Comparison of ENCODE assay signal across 11 mouse cellular contexts in genomic region chr13:95610786-95611562, GRCm38 (mm10). TPM values are rescaled to one million over a fixed set of nuclear protein-coding genes. Genes with fewer than 3 reads are reported as not detected.
DNase-seq lines count a peak whose midpoint lies in the region; ATAC-seq and TF ChIP-seq lines count a peak whose summit lies in the region.
"Had no signal": no experiment of that assay in that cellular context is flagged by ENCODE, and none has a peak within 500 bp of the region (broad histone marks: within the 10 kb centered on the region; RNA-seq: fewer than 3 reads in every experiment).

No protein-coding gene starts in this region.

- TF ChIP-seq EP300 in liver, postnatal 0 days (IDR thresholded peaks at IDR 0.05; ENCODE audit: low read depth), result no peak

- 0 out of 2 replicates have a peak overlapping the region, but pooled peaks have one; percentile 2 for H3K4me3 ChIP-seq in heart, embryonic 10.5 days
- H3K4me3 ChIP-seq in liver, postnatal 0 days (ENCODE audit: low read depth, low read length), result no peak overlapping the region
- no peak overlapping the region for H3K4me3 ChIP-seq in intestine, embryonic 16.5 days (ENCODE audit: low read length)

- peak; percentile 43 for DNase-seq in 3134 (ENCODE audit: extremely low read depth, insufficient read length, low spot score)
- DNase-seq in adrenal gland, postnatal 10 days, result peak; percentile 38
- no peak for DNase-seq in heart, embryonic 10.5 days (ENCODE audit: low spot score)
- DNase-seq in liver, postnatal 0 days, result no peak
- no peak for DNase-seq in cerebellum, adult 9-10 months
- no peak for DNase-seq in right cerebral cortex, adult 18-20 months
- DNase-seq: cerebellum, adult 2 months; gastrocnemius, postnatal 10 days had no signal

- H3K27me3 ChIP-seq in heart, embryonic 10.5 days (ENCODE audit: insufficient read depth, poor library complexity, severe bottlenecking), result no peaks in the 10 kb centered on the region
- no peaks in the 10 kb centered on the region for H3K27me3 ChIP-seq in liver, postnatal 0 days (ENCODE audit: insufficient read depth, low read length)
- H3K27me3 ChIP-seq in intestine, embryonic 16.5 days (replicated peaks; ENCODE audit: control insufficient read depth, insufficient read depth, low read length), result no peaks in the 10 kb centered on the region

- ATAC-seq in liver, postnatal 0 days, result peak; percentile 78
- no peak for ATAC-seq in intestine, embryonic 16.5 days

- H3K27ac ChIP-seq in heart, embryonic 10.5 days, result peak overlapping the region; percentile 69
- no peak overlapping the region; the same call in 1 of the 2 replicates for H3K27ac ChIP-seq in liver, postnatal 0 days (ENCODE audit: low read depth)
- H3K27ac ChIP-seq in intestine, embryonic 16.5 days (ENCODE audit: low read length), result no peak overlapping the region
- H3K27ac ChIP-seq: kidney, postnatal 0 days; macrophage had no signal

- H3K36me3 ChIP-seq in heart, embryonic 10.5 days, result peaks cover 71% of the 10 kb centered on the region
- H3K36me3 ChIP-seq in liver, postnatal 0 days (replicated peaks; ENCODE audit: insufficient read depth, low read length), result peaks cover 7% of the 10 kb centered on the region; the same call in 1 of the 2 replicates
- no peaks in the 10 kb centered on the region for H3K36me3 ChIP-seq in intestine, embryonic 16.5 days (ENCODE audit: control insufficient read depth, insufficient read depth, low read length)

- 0 out of 2 replicates have a peak overlapping the region, but pooled peaks have one; percentile 1 for H3K4me2 ChIP-seq in liver, postnatal 0 days (ENCODE audit: low read depth, low read length)
- H3K4me2 ChIP-seq in intestine, embryonic 16.5 days (ENCODE audit: low read depth, low read length), result no peak overlapping the region

- peaks cover 66% of the 10 kb centered on the region for H3K4me1 ChIP-seq in heart, embryonic 10.5 days
- peaks cover 46% of the 10 kb centered on the region for H3K4me1 ChIP-seq in liver, postnatal 0 days (ENCODE audit: insufficient read depth)
- H3K4me1 ChIP-seq in intestine, embryonic 16.5 days (ENCODE audit: control insufficient read depth, insufficient read depth, low read length), result peaks cover 7% of the 10 kb centered on the region

- H3K9ac ChIP-seq in liver, postnatal 0 days (replicated peaks), result no peak overlapping the region
- no peak overlapping the region for H3K9ac ChIP-seq in intestine, embryonic 16.5 days (ENCODE audit: low read depth, low read length)

- TF ChIP-seq CTCF in liver, postnatal 0 days (IDR thresholded peaks at IDR 0.05; ENCODE audit: low read depth), result no peak

- H3K9me3 ChIP-seq in heart, embryonic 10.5 days, result no peaks in the 10 kb centered on the region
- H3K9me3 ChIP-seq in liver, postnatal 0 days (ENCODE audit: low read length), result no peaks in the 10 kb centered on the region
- H3K9me3 ChIP-seq in intestine, embryonic 16.5 days (ENCODE audit: control insufficient read depth, low read length), result peaks cover 8% of the 10 kb centered on the region

- 52% methylated on average over 16 of the region's 16 CpGs for WGBS in heart, embryonic 10.5 days
- 68% methylated on average over 16 of the region's 16 CpGs for WGBS in liver, postnatal 0 days (ENCODE audit: insufficient replicate concordance)
- 84% methylated on average over 16 of the region's 16 CpGs for WGBS in intestine, embryonic 16.5 days

RNA-seq across cellular contexts. Expression of gene F2r, which starts 7.3 kb away (rescaled TPM):
- 10 to 100 TPM; 61.1 to 81.8 TPM for total RNA-seq in adrenal gland, postnatal 10 days (2021)
- 159 and 166 TPM in 2 replicates for polyA plus RNA-seq in heart, embryonic 10.5 days (2016; fragmentation: Nextera tagmentation; extraction: Ambion mirVana)
- 25.5 and 28.6 TPM in 2 replicates for polyA plus RNA-seq in liver, postnatal 0 days (2015; fragmentation: Nextera tagmentation; extraction: Ambion mirVana)
- polyA plus RNA-seq in intestine, embryonic 16.5 days (2015; fragmentation: Nextera tagmentation; extraction: Ambion mirVana), result 41.0 and 41.7 TPM in 2 replicates

Comparison
In these comparisons a context has a peak if more than half of its experiments do, and no peak if none do; other contexts are left out.
1. DNase-seq: peak in 3134 (single experiment) and adrenal gland, postnatal 10 days (single experiment); none in heart, embryonic 10.5 days (single experiment), liver, postnatal 0 days (single experiment), cerebellum, adult 9-10 months (single experiment) and right cerebral cortex, adult 18-20 months (single experiment).